Mouse (Mus musculus) embryonic facial prominence, embryonic 11.5 days (tissue): Measurements from ENCODE around the gene Pax3. TPM values are rescaled to one million over a fixed set of nuclear protein-coding genes. Genes with fewer than 3 reads are reported as not detected.

Experiments used
- ATAC-seq: fragments of 200-750 bp; cut with Nextera tagmentation; replicated peaks from 2 replicates; pipeline ENCODE4 v1.8.0; 2017; ENCODE audit warnings: low read depth; ENCODE audit not compliant: insufficient number of reproducible peaks, low FRiP score, low TSS enrichment
- DNase-seq: peaks from one replicate; pipeline ENCODE4 v3.0.0-alpha.2; 2015; ENCODE audit warnings: low spot score
- H3K27ac ChIP-seq: fragments of 300-500 bp; sonication (generic); replicated peaks from 2 replicates; pipeline ENCODE4 v1.5.1; 2014; ENCODE audit warnings: mild to moderate bottlenecking, low read depth, low read length, control low read depth
- H3K27me3 ChIP-seq: fragments of 300-500 bp; sonication (generic); 2 replicates; pipeline ENCODE4 v1.6.1; 2014; ENCODE audit warnings: mild to moderate bottlenecking, low read length, moderate library complexity, mixed read lengths; ENCODE audit not compliant: control insufficient read depth, insufficient read depth
- H3K36me3 ChIP-seq: fragments of 300-500 bp; sonication (generic); replicated peaks from 2 replicates; pipeline ENCODE4 v1.6.1; 2014; ENCODE audit warnings: low read depth, mild to moderate bottlenecking, low read length, moderate library complexity, mixed read lengths; ENCODE audit not compliant: control insufficient read depth, insufficient read depth
- H3K4me1 ChIP-seq: fragments of 300-500 bp; sonication (generic); 2 replicates; pipeline ENCODE4 v1.6.1; 2014; ENCODE audit warnings: low read length, mixed read lengths; ENCODE audit not compliant: control insufficient read depth, insufficient read depth
- H3K4me2 ChIP-seq: fragments of 300-500 bp; sonication (generic); 2 replicates; pipeline ENCODE4 v1.6.1; 2014; ENCODE audit warnings: low read depth, mild to moderate bottlenecking, control low read depth, low read length, moderate library complexity
- H3K4me3 ChIP-seq: fragments of 300-500 bp; sonication (generic); 2 replicates; pipeline ENCODE4 v1.5.1; 2014; ENCODE audit warnings: low read depth, low read length, control low read depth
- H3K9ac ChIP-seq: fragments of 300-500 bp; sonication (generic); replicated peaks from 2 replicates; pipeline ENCODE4 v1.6.1; 2014; ENCODE audit warnings: mild to moderate bottlenecking, control low read depth, low read length
- H3K9me3 ChIP-seq: fragments of 300-500 bp; sonication (generic); replicated peaks from 2 replicates; pipeline ENCODE4 v1.6.1; 2016; ENCODE audit warnings: mild to moderate bottlenecking, low read length, inconsistent platforms, mixed read lengths; ENCODE audit not compliant: control insufficient read depth
- WGBS: fragments of 180-500 bp; shearing (Covaris S2); extraction: QIAGEN DNeasy Blood & Tissue Kit; methylation state at CpG from one replicate; pipeline ENCODE4 v1.1.7; 2014; 5-methylcytosine and 5-hydroxymethylcytosine counted together
- polyA plus RNA-seq: library from polyadenylated mRNA; unstranded; fragments of >200 nt; fragmentation: Nextera tagmentation; extraction: Ambion mirVana; gene quantifications from 2 replicates; pipeline ENCODE4 v1.2.1, GENCODE M21; 2014

The Pax3 gene
- polyA plus RNA-seq, 1 experiment from 2014 or later: 16.2 TPM

DNA sequence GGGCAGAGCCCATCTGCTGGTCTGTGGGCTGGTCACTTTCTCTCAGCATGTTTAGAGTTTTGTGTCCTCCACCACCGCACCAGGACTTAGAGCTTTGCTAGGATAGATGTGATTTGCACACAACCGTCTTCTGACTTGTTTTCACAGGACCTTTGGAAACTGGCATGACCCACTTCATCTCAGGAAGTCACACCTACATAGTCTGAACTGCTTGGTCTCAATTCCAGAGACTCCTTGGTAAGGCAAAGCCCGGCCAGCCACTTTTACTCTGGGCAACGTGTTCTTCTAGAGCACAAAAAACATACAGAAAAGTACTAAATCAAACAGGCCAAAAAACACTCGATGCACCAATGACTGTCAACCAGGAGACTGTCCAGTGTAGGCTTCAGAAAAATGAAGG lies 14.0 kb downstream of the Pax3 start:
- ATAC-seq: no peak

DNA sequence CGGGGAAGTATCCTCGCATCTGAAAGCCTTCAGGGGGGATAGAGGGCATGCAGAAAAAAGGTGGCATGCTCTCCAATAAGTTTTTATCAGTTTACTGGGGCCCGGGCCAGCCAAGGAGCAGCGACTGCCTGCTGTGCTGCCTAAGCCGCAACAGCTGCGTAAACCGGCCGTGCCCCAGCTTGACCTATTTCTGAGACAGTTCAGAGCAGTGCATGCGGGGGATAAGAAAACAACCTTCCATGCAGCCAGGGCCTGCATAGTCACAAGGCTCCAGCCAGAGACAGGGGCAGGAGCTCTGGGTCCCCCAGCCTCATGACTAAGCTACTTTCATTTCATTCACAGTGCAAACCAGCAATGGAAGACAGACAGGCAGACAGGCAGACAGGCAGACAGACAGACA lies 15.1 kb downstream of the Pax3 start:
- no peak overlapping the region for H3K27ac ChIP-seq
- H3K4me2 ChIP-seq: peak overlapping the region; percentile 13; the same call in 1 of the 2 replicates
- H3K4me1 ChIP-seq: no peaks in the 10 kb centered on the region
- no peak overlapping the region for H3K9ac ChIP-seq
- ATAC-seq (no peak), DNase-seq (peak; percentile 54)
- no peak overlapping the region for H3K4me3 ChIP-seq
- H3K27me3 ChIP-seq: peaks cover 4% of the 10 kb centered on the region
- WGBS: 2% methylated on average over 9 of the region's 9 CpGs
- H3K36me3 ChIP-seq: no peaks in the 10 kb centered on the region
- H3K9me3 ChIP-seq: no peaks in the 10 kb centered on the region

More for the DNA sequence above, 14.0 kb downstream of the Pax3 start:
- Histone ChIP-seq H3K4me2 (no peak overlapping the region), H3K4me3 (no peak overlapping the region), H3K9ac (no peak overlapping the region), H3K27me3 (peaks cover 4% of the 10 kb centered on the region), H3K4me1 (no peaks in the 10 kb centered on the region), H3K27ac (no peak overlapping the region), H3K9me3 (no peaks in the 10 kb centered on the region), H3K36me3 (no peaks in the 10 kb centered on the region)
- no peak for DNase-seq
- WGBS: 37% methylated on average over 5 of the region's 5 CpGs

DNA sequence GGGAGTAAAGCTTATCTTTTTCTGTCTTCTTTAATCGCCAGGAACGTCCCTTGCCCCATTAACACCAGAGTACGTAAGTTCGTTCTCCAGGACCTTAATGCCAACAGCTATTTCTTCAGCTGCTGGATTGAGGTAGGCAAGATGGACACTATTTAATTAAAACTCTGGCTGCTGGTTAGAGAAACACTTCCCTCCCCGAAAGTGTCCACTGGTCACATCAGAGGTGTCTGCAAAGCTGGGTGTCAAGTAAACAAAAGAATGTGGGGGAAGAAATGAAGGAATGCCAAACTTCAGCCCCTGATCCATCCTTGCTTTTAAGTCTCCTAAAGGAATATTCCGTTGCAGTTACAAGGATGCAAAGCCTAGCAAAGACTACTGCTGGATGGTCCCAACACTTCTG lies 24.6 kb downstream of the Pax3 start:
- Histone ChIP-seq H3K9me3 (no peaks in the 10 kb centered on the region), H3K27me3 (peaks cover 8% of the 10 kb centered on the region), H3K9ac (no peak overlapping the region), H3K4me1 (peaks cover 3% of the 10 kb centered on the region; the same call in 1 of the 2 replicates), H3K4me2 (no peak overlapping the region), H3K4me3 (no peak overlapping the region), H3K27ac (no peak overlapping the region), H3K36me3 (no peaks in the 10 kb centered on the region)
- no peak for ATAC-seq
- DNase-seq: no peak
- WGBS: 36% methylated on average over 6 of the region's 6 CpGs

DNA sequence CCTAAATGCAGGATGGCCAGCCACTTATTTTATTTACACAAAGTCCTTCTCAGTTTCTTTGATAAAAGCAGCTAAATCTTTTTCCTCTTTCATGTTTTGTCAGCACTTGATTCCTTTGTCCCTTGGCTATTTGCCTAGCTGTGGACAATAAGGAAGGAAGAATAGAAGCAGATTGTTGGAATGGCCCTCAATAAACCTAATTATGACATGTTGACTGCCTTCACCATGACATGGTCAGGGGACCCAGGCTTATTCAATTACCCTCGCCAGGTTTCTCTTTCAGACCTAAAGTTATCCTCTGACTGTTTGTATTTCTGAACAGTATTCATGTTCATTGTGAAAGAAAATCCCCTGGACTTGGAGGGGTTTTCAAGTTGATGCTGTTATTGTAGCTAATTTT lies 25.3 kb downstream of the Pax3 start:
- no peak for ATAC-seq
- H3K4me1 ChIP-seq: peaks cover 3% of the 10 kb centered on the region
- WGBS: 8% methylated on average over 1 of the region's 1 CpGs
- no peak for DNase-seq
- H3K36me3 ChIP-seq: no peaks in the 10 kb centered on the region
- no peaks in the 10 kb centered on the region for H3K9me3 ChIP-seq
- H3K27ac ChIP-seq: no peak overlapping the region
- no peak overlapping the region for H3K9ac ChIP-seq
- no peak overlapping the region for H3K4me3 ChIP-seq
- H3K4me2 ChIP-seq: no peak overlapping the region
- peaks cover 11% of the 10 kb centered on the region for H3K27me3 ChIP-seq

DNA sequence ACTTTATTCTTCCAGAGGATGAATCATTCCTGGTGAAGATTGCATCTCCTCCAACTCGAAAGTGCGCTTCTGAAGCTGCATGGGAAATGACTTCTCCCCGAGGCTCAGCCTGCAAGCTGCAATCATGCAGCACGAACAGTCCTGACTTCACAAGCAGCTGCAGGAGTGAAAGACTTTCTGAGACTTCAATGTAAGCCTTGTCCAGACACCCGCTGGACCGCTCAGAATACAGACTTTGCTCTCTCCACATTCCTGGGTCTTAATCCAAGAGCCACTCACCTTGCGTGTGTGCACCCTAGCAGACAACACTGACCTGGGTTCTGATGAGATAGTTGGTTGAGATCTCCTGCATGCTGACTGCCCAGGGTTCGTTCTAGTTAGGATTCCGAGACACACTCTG lies 26.2 kb downstream of the Pax3 start:
- H3K4me3 ChIP-seq: no peak overlapping the region
- no peak overlapping the region for H3K27ac ChIP-seq
- H3K4me2 ChIP-seq: no peak overlapping the region
- ATAC-seq (no peak), DNase-seq (no peak)
- WGBS: 21% methylated on average over 9 of the region's 9 CpGs
- no peaks in the 10 kb centered on the region for H3K9me3 ChIP-seq
- H3K4me1 ChIP-seq: peaks cover 3% of the 10 kb centered on the region
- peaks cover 11% of the 10 kb centered on the region for H3K27me3 ChIP-seq
- H3K36me3 ChIP-seq: no peaks in the 10 kb centered on the region
- H3K9ac ChIP-seq: no peak overlapping the region

DNA sequence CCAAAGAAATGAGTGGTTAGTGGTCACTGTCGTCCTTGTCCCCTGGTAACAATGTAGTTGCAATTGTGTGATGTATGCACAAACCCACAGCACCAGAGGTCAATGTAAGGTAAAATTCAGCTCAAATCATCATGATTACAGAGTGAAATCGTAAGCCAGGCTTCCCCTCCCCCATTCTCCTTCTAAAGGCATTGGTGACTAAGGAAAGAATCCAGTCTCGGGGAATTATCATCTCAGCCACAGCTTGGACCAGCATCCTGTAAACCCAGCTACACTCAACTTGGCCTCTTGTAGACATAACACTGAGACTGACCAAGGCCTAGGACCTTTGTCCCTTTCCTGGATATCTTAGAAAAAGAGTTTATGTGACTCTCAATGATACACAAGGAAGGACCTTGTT lies 28.1 kb downstream of the Pax3 start:
- Histone ChIP-seq H3K4me1 (peaks cover 3% of the 10 kb centered on the region), H3K36me3 (no peaks in the 10 kb centered on the region), H3K9me3 (no peaks in the 10 kb centered on the region), H3K27me3 (peaks cover 15% of the 10 kb centered on the region), H3K27ac (no peak overlapping the region), H3K4me2 (no peak overlapping the region), H3K9ac (no peak overlapping the region), H3K4me3 (no peak overlapping the region)
- DNase-seq: peak; percentile 56
- ATAC-seq: no peak
- 33% methylated on average over 3 of the region's 3 CpGs for WGBS

DNA sequence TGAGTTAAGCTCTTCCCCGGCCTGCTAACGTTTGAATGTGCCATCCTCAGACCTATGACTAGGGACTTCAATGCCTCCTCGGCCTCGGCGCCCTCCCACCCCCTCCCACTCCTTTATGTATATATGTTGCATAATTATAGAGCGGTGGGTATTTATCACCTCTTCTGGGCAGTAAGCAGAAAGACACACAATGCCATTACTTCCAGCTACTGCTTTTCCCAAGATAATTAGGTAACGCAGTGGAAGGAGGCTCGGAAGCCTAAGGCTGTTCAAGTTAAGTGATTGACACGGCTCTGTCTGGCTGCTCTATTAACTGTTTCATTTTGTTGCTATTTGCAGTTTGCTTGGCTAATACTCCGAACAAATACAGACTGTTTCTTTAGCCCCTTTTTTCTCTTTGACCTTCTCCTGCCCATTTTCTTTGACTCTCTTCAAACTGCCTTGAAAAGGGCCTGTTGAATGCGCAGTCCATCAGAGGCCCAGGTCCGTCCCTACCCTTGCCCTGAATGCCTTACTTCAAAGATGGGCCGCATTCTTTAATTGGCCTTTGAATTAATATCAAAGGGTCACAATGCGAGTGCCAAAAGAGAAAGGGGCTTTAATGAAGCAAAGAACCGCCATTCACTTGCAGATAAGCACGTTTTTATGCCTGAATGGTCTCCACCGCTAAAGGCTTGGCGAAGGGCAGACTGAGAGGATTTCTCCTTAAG lies 29.2 kb downstream of the Pax3 start:
- ATAC-seq (peak; percentile 63), DNase-seq (no peak)
- Histone ChIP-seq H3K4me2 (no peak overlapping the region), H3K4me1 (peaks cover 3% of the 10 kb centered on the region), H3K36me3 (no peaks in the 10 kb centered on the region), H3K9ac (no peak overlapping the region), H3K9me3 (no peaks in the 10 kb centered on the region), H3K27me3 (peaks cover 15% of the 10 kb centered on the region), H3K4me3 (no peak overlapping the region), H3K27ac (no peak overlapping the region)
- 18% methylated on average over 18 of the region's 18 CpGs for WGBS

DNA sequence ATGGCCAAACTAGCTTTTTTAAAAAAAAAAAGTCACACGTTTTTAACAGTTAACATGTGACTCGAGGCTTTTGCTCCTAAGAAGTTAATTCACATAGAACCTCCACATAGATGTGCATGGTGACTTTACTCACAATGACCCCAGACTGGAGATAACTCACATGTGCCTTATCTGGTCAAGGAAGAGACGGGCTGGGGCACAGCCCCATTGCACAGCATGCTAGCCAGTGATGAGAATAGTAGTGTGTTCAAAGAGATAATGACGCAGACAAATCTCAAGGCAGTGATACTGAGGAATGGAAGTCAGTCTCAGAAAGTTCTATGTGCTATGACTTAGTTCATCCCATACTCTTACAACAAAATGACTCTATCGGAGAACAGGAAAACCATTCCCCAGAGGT lies 35.2 kb downstream of the Pax3 start:
- H3K4me3 ChIP-seq: no peak overlapping the region

More for the DNA sequence above, 35.2 kb downstream of the Pax3 start:
- Histone ChIP-seq H3K36me3 (no peaks in the 10 kb centered on the region), H3K4me2 (no peak overlapping the region), H3K4me1 (no peaks in the 10 kb centered on the region), H3K9ac (no peak overlapping the region), H3K9me3 (no peaks in the 10 kb centered on the region), H3K27me3 (0 out of 2 replicates have a peak, but pooled peaks cover 4% of the 10 kb centered on the region), H3K27ac (no peak overlapping the region)
- ATAC-seq (no peak), DNase-seq (no peak)
- WGBS: 83% methylated on average over 5 of the region's 5 CpGs
